ENCODE assay signal across 22 mouse cellular contexts in genomic region chr4:121985371-121985770, GRCm38 (mm10).
DNase-seq lines count a peak whose midpoint lies in the region; ATAC-seq and TF ChIP-seq lines count a peak whose summit lies in the region.
"Had no signal": no experiment of that assay in that cellular context is flagged by ENCODE, and none has a peak within 500 bp of the region (broad histone marks: within the 10 kb centered on the region; RNA-seq: fewer than 3 reads in every experiment).

No protein-coding gene starts in this region.

- no peaks in the 10 kb centered on the region for H3K27me3 ChIP-seq in hindbrain, embryonic 11.5 days (ENCODE audit: control insufficient read depth, insufficient read depth, low read length)
- no peaks in the 10 kb centered on the region for H3K27me3 ChIP-seq in hindbrain, embryonic 13.5 days
- H3K27me3 ChIP-seq in limb, embryonic 13.5 days, result no peaks in the 10 kb centered on the region
- H3K27me3 ChIP-seq in limb, embryonic 10.5 days (ENCODE audit: low read depth, poor library complexity, severe bottlenecking), result no peaks in the 10 kb centered on the region
- no peaks in the 10 kb centered on the region for H3K27me3 ChIP-seq in stomach, embryonic 14.5 days (ENCODE audit: control insufficient read depth, insufficient read depth, low read length)
- H3K27me3 ChIP-seq in stomach, postnatal 0 days (ENCODE audit: control insufficient read depth, insufficient read depth, low read length), result no peaks in the 10 kb centered on the region
- H3K27me3 ChIP-seq: embryonic facial prominence, embryonic 13.5 days; embryonic facial prominence, embryonic 15.5 days; forebrain, embryonic 12.5 days had no signal

- TF ChIP-seq CTCF in stomach, postnatal 0 days (IDR thresholded peaks at IDR 0.05; ENCODE audit: low read depth), result no peak

- 72% methylated on average over 1 of the region's 1 CpGs for WGBS in hindbrain, embryonic 11.5 days
- 78% methylated on average over 1 of the region's 1 CpGs for whole genome bisulfite sequencing in hindbrain, embryonic 13.5 days
- 67% methylated on average over 1 of the region's 1 CpGs for WGBS in limb, embryonic 13.5 days
- WGBS in limb, embryonic 10.5 days, result 80% methylated on average over 1 of the region's 1 CpGs
- WGBS in stomach, embryonic 14.5 days, result 70% methylated on average over 1 of the region's 1 CpGs
- 75% methylated on average over 1 of the region's 1 CpGs for WGBS in stomach, postnatal 0 days

- H3K27ac ChIP-seq in hindbrain, embryonic 11.5 days (ENCODE audit: low read depth, low read length), result no peak overlapping the region
- no peak overlapping the region for H3K27ac ChIP-seq in hindbrain, embryonic 13.5 days
- H3K27ac ChIP-seq in limb, embryonic 13.5 days, result no peak overlapping the region
- no peak overlapping the region for H3K27ac ChIP-seq in limb, embryonic 10.5 days
- no peak overlapping the region for H3K27ac ChIP-seq in stomach, embryonic 14.5 days (ENCODE audit: low read length)
- H3K27ac ChIP-seq in stomach, postnatal 0 days (replicated peaks), result no peak overlapping the region
- H3K27ac ChIP-seq: embryonic facial prominence, embryonic 13.5 days; embryonic facial prominence, embryonic 15.5 days; forebrain, embryonic 10.5 days; forebrain, embryonic 12.5 days had no signal

- DNase-seq in hindbrain, embryonic 11.5 days (ENCODE audit: low spot score), result no peak
- DNase-seq in limb, embryonic 10.5 days (ENCODE audit: low spot score), result no peak
- DNase-seq in stomach, postnatal 0 days (ENCODE audit: low spot score), result no peak
- DNase-seq: adrenal gland, adult 2 months; adrenal gland, postnatal 10 days; adrenal gland, postnatal 25 days; cerebellum, adult 11 months; cerebellum, adult 18-20 months; cerebellum, adult 8-10 months; cerebellum, adult 9-11 months; cerebellum, postnatal 14 days; cerebellum, postnatal 36 days; embryo, embryonic 11 days had no signal

- no peak overlapping the region for H3K4me3 ChIP-seq in hindbrain, embryonic 11.5 days (ENCODE audit: low read depth, low read length)
- H3K4me3 ChIP-seq in hindbrain, embryonic 13.5 days, result no peak overlapping the region
- H3K4me3 ChIP-seq in limb, embryonic 13.5 days, result no peak overlapping the region
- no peak overlapping the region for H3K4me3 ChIP-seq in limb, embryonic 10.5 days
- no peak overlapping the region for H3K4me3 ChIP-seq in stomach, embryonic 14.5 days (ENCODE audit: low read depth, low read length)
- no peak overlapping the region for H3K4me3 ChIP-seq in stomach, postnatal 0 days (ENCODE audit: low read depth, low read length)
- H3K4me3 ChIP-seq: embryonic facial prominence, embryonic 13.5 days; embryonic facial prominence, embryonic 15.5 days; erythroblast, embryonic 14.5 days; forebrain, embryonic 10.5 days; forebrain, embryonic 12.5 days had no signal

- H3K4me1 ChIP-seq in hindbrain, embryonic 11.5 days (replicated peaks; ENCODE audit: control insufficient read depth, insufficient read depth, low read length), result no peaks in the 10 kb centered on the region
- no peaks in the 10 kb centered on the region for H3K4me1 ChIP-seq in hindbrain, embryonic 13.5 days (replicated peaks)
- no peaks in the 10 kb centered on the region for H3K4me1 ChIP-seq in limb, embryonic 13.5 days
- H3K4me1 ChIP-seq in limb, embryonic 10.5 days, result no peaks in the 10 kb centered on the region
- H3K4me1 ChIP-seq in stomach, embryonic 14.5 days (ENCODE audit: control insufficient read depth, insufficient read depth, low read length), result no peaks in the 10 kb centered on the region
- no peaks in the 10 kb centered on the region for H3K4me1 ChIP-seq in stomach, postnatal 0 days (replicated peaks; ENCODE audit: control insufficient read depth, insufficient read depth)
- H3K4me1 ChIP-seq: embryonic facial prominence, embryonic 13.5 days; embryonic facial prominence, embryonic 15.5 days; forebrain, embryonic 10.5 days; forebrain, embryonic 12.5 days had no signal

- no peak overlapping the region for H3K4me2 ChIP-seq in hindbrain, embryonic 11.5 days (replicated peaks; ENCODE audit: low read depth, low read length)
- no peak overlapping the region for H3K4me2 ChIP-seq in hindbrain, embryonic 13.5 days
- no peak overlapping the region for H3K4me2 ChIP-seq in limb, embryonic 13.5 days (replicated peaks)
- no peak overlapping the region for H3K4me2 ChIP-seq in stomach, embryonic 14.5 days (replicated peaks; ENCODE audit: low read depth, low read length)
- no peak overlapping the region for H3K4me2 ChIP-seq in stomach, postnatal 0 days (replicated peaks; ENCODE audit: low read depth)
- H3K4me2 ChIP-seq: embryonic facial prominence, embryonic 13.5 days; embryonic facial prominence, embryonic 15.5 days; forebrain, embryonic 12.5 days had no signal

- no peaks in the 10 kb centered on the region for H3K36me3 ChIP-seq in hindbrain, embryonic 11.5 days (ENCODE audit: control insufficient read depth, insufficient read depth, low read length)
- no peaks in the 10 kb centered on the region for H3K36me3 ChIP-seq in hindbrain, embryonic 13.5 days
- no peaks in the 10 kb centered on the region for H3K36me3 ChIP-seq in limb, embryonic 13.5 days
- no peaks in the 10 kb centered on the region for H3K36me3 ChIP-seq in limb, embryonic 10.5 days
- no peaks in the 10 kb centered on the region for H3K36me3 ChIP-seq in stomach, embryonic 14.5 days (ENCODE audit: control insufficient read depth, insufficient read depth, low read length)
- no peaks in the 10 kb centered on the region for H3K36me3 ChIP-seq in stomach, postnatal 0 days (ENCODE audit: control insufficient read depth, insufficient read depth, low read length)
- H3K36me3 ChIP-seq: embryonic facial prominence, embryonic 13.5 days; embryonic facial prominence, embryonic 15.5 days; forebrain, embryonic 10.5 days; forebrain, embryonic 12.5 days had no signal

- ATAC-seq in hindbrain, embryonic 11.5 days (ENCODE audit: low FRiP score), result peak; percentile 58; the same call in 1 of the 2 replicates
- no peak for ATAC-seq in hindbrain, embryonic 13.5 days (ENCODE audit: low FRiP score)
- ATAC-seq in limb, embryonic 13.5 days (ENCODE audit: low FRiP score, low read depth), result peak; percentile 51
- 0 out of 2 replicates have a peak, but pooled peaks have one; percentile 33 for ATAC-seq in stomach, embryonic 14.5 days (ENCODE audit: insufficient number of reproducible peaks, insufficient read depth, low FRiP score, low read depth)
- ATAC-seq in stomach, postnatal 0 days (ENCODE audit: low FRiP score, low TSS enrichment), result no peak
- ATAC-seq: forebrain, embryonic 14.5 days had no signal

- H3K9me3 ChIP-seq in hindbrain, embryonic 11.5 days (ENCODE audit: control insufficient read depth, low read length), result peaks cover 20% of the 10 kb centered on the region
- peaks cover 47% of the 10 kb centered on the region for H3K9me3 ChIP-seq in hindbrain, embryonic 13.5 days
- peaks cover 46% of the 10 kb centered on the region for H3K9me3 ChIP-seq in limb, embryonic 13.5 days
- H3K9me3 ChIP-seq in limb, embryonic 10.5 days (replicated peaks), result peaks cover 38% of the 10 kb centered on the region
- H3K9me3 ChIP-seq in stomach, embryonic 14.5 days (ENCODE audit: control insufficient read depth, low read depth, low read length), result peaks cover 12% of the 10 kb centered on the region
- H3K9me3 ChIP-seq in stomach, postnatal 0 days (ENCODE audit: control insufficient read depth, low read length), result peaks cover 8% of the 10 kb centered on the region; the same call in 1 of the 2 replicates

- no peak for TF ChIP-seq EP300 in stomach, postnatal 0 days (optimal IDR thresholded peaks at IDR 0.05)

- H3K9ac ChIP-seq in hindbrain, embryonic 11.5 days (ENCODE audit: low read depth, low read length), result no peak overlapping the region
- no peak overlapping the region for H3K9ac ChIP-seq in hindbrain, embryonic 13.5 days
- H3K9ac ChIP-seq in limb, embryonic 13.5 days, result no peak overlapping the region
- no peak overlapping the region for H3K9ac ChIP-seq in stomach, embryonic 14.5 days (replicated peaks; ENCODE audit: low read depth, low read length)
- H3K9ac ChIP-seq in stomach, postnatal 0 days (ENCODE audit: low read length), result no peak overlapping the region
- H3K9ac ChIP-seq: embryonic facial prominence, embryonic 13.5 days; embryonic facial prominence, embryonic 15.5 days; forebrain, embryonic 12.5 days had no signal

Comparison
In these comparisons a context has a peak if more than half of its experiments do, and no peak if none do; other contexts are left out.
1. ATAC-seq: peak in hindbrain, embryonic 11.5 days (single experiment), limb, embryonic 13.5 days (single experiment) and stomach, embryonic 14.5 days (single experiment); none in hindbrain, embryonic 13.5 days (single experiment) and stomach, postnatal 0 days (single experiment).